Mouse (Mus musculus) urinary bladder, postnatal 14 days (tissue): ENCODE results near the gene Degs2.

Source experiments
- DNase-seq: peaks from one replicate; pipeline ENCODE4 v3.0.0; 2021; ENCODE audit warnings: low spot score

Gene Degs2

GRCm38 (mm10) chr12:108700037-108700436 is 2.1 kb downstream of the Degs2 start:
- DNase-seq = peak; percentile 46

- DNase-seq = no peak
Measured at GRCm38 (mm10) chr12:108699576-108699975, 2.5 kb downstream of the Degs2 start.

GRCm38 (mm10) chr12:108698697-108699471 is 3.2 kb downstream of the Degs2 start:
- no peak for DNase-seq

GRCm38 (mm10) chr12:108694223-108694622 is 7.9 kb downstream of the Degs2 start:
- no peak for DNase-seq

DNA sequence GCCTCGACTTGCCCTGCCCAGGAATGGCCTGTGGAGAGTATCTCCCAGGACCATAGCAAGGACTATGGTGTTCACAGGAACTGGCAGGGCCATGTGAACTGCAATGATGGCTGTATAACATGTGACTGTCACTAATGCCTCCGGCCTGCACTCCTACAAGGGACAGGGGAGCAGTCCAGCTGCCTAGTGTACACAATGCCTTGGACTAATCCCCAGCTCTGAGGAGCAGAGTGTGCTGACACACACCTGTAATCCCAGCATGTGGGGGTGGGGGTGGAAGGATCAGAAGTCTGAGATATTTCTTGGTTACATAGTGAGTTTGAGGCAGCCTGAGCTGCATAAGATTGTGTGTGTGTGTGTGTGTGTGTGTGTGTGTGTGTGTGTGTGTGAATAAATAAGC is 8.5 kb downstream of the Degs2 start:
- no peak for DNase-seq

GRCm38 (mm10) chr12:108690529-108690928 is 11.6 kb downstream of the Degs2 start:
- DNase-seq = no peak

GRCm38 (mm10) chr12:108689167-108689566 is 12.9 kb downstream of the Degs2 start:
- DNase-seq = peak; percentile 57

DNA sequence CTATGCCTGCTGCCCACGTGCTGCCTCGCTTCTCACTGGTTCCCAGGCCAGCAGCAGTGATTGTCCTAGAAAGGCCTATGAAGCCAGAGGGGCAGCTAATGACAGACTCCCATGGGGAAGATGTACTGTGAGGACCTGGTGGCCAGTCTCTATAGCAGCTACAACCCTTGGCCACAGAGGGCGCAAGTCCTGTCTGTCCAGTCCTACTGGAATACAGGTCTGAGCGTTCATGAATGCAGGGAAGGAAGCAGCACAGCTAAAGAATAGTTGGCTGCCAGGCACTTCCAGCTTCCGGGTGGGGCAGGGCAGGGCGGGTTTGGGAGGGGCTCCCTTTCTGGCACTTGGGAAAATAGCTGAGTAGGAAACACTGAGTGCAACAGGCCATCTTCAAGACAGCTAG is 15.2 kb downstream of the Degs2 start:
- peak; percentile 67 for DNase-seq

DNA sequence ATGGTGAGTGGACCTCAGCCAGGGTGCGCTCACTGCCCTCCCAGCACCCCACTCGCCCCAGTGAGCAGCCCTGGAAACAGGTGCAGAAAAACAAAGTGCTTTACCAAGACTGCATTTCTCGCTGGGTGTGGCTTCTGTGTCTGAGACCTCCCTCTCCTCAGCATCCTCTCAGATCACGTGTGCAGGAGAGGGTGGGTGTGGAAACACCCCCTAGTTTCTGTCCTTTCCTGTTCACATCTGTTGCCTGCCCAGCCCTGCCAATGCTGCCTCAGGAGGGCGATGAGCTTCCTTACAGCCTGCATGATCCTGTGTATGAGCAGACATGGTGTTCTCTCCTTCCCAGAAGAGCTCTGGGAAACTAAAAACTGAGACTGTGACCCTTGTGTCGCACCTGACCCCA is 15.7 kb downstream of the Degs2 start:
- DNase-seq = no peak

- DNase-seq = no peak
Measured at GRCm38 (mm10) chr12:108682240-108683023, 19.7 kb downstream of the Degs2 start.

- no peak for DNase-seq
Measured at GRCm38 (mm10) chr12:108680861-108681260, 21.3 kb downstream of the Degs2 start.

DNA sequence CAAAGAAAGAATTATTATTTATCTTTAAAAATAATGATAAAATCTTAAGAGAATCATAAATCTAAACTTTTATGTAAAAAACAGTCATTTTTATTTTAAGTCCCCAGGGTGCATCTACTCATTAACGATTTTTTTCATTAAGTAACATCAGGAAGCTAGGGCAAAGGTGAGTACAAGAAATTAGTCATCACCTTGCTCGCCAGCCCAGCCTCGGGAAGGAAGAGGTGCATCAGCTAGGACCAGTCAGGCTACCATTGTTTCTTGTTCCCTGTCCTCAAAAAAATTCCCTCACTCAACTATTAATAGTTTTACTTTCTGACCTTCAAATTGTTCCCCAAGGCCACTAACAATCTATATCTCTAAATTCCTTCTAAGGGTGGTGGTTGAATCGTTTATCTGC is 23.7 kb downstream of the Degs2 start:
- DNase-seq = no peak

DNA sequence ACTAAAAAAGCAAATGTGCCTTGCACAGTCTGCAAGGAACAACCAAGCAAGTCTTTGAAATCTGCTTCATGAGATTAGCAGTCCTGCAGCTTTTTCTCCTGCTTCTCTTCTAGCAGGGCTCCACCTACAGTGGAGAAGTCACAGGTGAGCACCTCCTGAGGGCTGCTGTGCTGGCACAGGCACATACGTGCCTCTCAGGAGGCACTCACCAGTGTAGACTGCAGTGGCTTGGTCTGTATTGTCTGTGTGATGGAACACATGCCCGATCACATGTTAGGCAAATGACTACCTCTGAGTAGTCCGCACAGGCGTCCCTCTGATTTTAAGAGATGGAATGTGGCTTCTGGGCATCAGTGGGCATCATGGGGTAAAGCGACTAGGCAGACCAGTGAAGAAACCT is 25.0 kb downstream of the Degs2 start:
- DNase-seq = no peak

GRCm38 (mm10) chr12:108675614-108676401 is 26.3 kb downstream of the Degs2 start:
- no peak for DNase-seq

GRCm38 (mm10) chr12:108674916-108675315 is 27.2 kb downstream of the Degs2 start:
- DNase-seq = no peak

DNA sequence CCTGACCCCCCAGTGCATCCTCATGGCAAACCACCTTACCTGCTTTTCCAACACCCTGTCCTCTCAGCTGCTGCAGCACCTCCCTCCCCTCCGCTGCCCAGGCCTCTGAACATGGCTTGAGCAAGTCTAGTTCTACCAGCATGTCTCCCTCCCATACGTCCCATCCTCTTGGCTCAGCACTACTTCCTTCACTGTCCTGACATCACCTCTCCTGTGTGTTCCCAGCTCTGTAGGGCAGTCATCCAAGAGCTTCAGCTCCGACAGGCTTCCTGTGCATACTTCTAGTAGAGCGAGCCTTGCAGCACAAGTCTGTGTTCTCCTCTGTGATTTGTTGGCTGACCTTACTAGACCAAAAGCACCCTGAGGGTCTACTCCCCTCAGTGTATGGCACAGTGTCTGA is 27.6 kb downstream of the Degs2 start:
- peak; percentile 68 for DNase-seq

DNA sequence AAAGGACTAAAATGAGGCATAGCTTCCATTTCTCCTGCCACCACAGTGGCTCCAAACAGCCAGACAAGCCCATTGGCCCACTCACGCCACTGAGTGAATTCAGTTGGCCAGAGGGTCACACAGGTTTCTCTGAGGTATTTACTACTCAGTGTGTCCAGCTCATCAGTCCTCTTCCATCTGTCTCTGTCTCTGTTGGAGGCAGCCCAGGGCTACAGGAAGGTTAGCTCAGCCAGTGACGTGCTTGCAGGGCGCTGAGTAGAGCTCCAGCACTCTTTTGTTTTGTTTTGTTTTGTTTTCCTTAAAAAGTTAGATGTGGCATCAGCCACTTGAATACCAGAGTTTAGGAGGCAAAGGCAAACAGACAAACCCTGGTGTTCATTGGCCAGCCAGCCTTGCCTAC is 28.6 kb downstream of the Degs2 start:
- DNase-seq = no peak

DNA sequence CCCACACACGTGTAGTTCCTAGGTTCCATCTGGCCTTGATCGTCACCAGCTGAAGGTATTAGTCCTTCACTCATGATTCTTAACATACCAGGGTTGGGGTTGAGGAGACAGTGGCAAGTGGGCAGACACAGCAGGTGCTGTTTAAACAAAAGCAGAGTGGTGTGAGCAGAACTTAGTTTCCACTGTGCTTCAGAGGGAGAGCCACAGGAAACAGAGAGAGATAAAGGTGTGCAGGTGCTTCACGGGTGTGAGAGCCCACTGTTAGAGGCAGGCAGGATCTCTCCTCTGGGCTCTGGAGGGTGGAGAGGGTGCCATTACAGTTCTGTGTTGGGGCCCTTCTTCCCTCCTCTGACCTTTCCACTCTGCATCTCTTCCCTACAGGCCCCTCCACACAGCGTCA is 29.2 kb downstream of the Degs2 start:
- no peak for DNase-seq

DNA sequence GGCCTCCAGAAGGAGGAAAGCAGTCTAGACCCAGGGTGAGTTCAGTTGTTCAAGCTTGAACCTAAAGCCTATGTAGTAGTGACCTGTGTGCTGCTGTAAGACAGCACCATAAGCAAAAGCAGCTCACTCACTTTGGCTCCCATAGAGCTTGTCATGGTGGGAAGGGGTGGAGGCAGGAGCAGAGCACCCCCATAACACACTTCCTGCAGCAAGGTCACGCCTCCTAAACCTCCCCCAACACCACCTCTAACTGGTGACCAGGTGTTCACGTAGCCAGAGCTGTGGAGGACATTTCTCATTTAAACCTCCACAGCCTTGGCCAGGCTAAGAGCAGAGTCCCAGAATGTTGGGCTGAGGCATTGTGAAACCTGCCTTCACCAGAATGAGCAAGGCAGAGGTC is 30.6 kb downstream of the Degs2 start:
- no peak for DNase-seq

- no peak for DNase-seq
Measured at GRCm38 (mm10) chr12:108668606-108669235, 33.4 kb downstream of the Degs2 start.

DNA sequence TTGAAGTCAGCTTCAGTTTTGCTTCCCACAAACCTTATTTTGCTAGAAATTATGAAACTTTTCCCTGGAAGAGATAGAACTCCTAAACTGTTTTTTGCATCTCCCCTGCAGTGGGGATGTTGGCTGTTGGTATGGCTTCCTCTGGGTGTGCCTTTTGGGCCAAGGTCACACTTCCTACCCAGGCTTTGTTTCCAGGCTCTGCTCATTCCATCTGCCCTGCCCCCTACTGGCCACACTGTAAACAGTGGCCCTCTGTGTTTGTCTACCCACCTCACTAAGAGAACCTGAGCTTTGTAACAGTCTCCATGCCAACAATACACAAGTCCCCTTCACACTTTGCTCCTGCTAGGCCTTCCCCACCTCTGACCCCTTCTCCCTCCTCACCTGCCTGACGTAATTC is 44.8 kb downstream of the Degs2 start:
- DNase-seq = peak; percentile 46
